Mouse (Mus musculus) lung, postnatal 0 days (tissue): ENCODE measurements around the gene Ermn.

Source experiments
- CTCF ChIP-seq: IDR thresholded peaks from 2 replicates; pipeline ENCODE4 v1.5.1; 2016; ENCODE audit warnings: antibody characterized with exemption, mild to moderate bottlenecking
- EP300 ChIP-seq: IDR thresholded peaks from 2 replicates; pipeline ENCODE4 v1.6.1; 2016; ENCODE audit warnings: antibody characterized with exemption, mild to moderate bottlenecking, control low read depth

- TF ChIP-seq CTCF = peak; percentile 91
- TF ChIP-seq EP300 = no peak
These were observed 2.7 kb upstream of the Ermn start for GRCm38 (mm10) chr2:58055383-58055782.
